Mouse (Mus musculus) G1E-ER4 (cell line): ENCODE data around the gene Palld. TPM values are rescaled to one million over a fixed set of nuclear protein-coding genes. Genes with fewer than 3 reads are reported as not detected.

ENCODE experiments used
- GATA1 ChIP-seq: IDR thresholded peaks from one replicate; pipeline ENCODE4 v1.8.0; 2012; ENCODE audit warnings: low read length, inconsistent platforms
- polyA plus RNA-seq: library from polyadenylated mRNA; stranded (reverse); fragments of >175 nt; gene quantifications from 2 replicates; pipeline ENCODE4 v1.2.3, GENCODE M21; 2012

The Palld gene
- not detected in 2 replicates for polyA plus RNA-seq

GRCm38 (mm10) chr8:61902521-61902920 is at the start of gene Palld:
Gene Palld, minus strand, starts transcription at chr8:61902690.
- no peak for TF ChIP-seq GATA1

GRCm38 (mm10) chr8:61937576-61937975 is 35.1 kb upstream of the Palld start:
- TF ChIP-seq GATA1: no peak

DNA sequence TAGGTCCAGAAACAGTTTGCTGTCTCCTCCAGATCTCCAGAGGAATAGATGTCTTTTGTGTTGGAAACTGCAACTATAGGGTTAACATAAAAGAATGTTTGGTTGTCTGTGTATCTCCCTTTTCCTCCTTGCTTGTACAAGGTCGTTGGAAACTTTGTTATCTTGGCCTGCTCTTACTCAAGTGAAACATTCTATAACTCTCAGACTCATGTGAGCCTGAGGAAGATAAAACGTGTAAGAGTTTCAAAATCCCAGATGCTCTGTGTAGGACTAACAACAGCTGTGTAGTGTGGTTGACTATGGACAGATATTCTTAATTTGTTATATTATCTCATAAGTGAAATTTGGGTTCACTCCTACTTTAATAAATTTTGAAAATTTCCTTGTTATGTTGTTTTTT is 30.8 kb upstream of the Palld start:
- TF ChIP-seq GATA1: no peak

GRCm38 (mm10) chr8:61927777-61928494 is 25.4 kb upstream of the Palld start, which contains the start of gene Ddx60:
Gene Ddx60, plus strand, starts transcription at chr8:61928087.
- TF ChIP-seq GATA1: no peak

DNA sequence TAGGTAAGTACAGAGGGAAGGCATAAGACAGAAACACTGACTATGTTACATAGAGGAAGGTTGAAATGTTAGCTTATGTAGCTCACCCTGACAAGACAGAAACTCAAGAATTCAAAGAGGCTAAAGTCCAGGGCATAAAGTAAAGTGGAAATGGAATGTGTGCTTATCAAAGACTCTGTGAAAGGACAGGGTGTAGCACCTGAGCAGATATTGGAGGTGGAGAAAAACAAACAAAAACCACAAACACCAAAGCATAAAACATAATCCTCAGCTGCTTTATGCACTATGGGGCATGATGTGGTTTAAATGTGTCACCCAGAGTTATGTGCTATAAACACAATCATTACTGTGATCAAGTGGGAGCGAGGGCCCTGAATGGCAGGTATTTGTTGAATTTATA is 22.0 kb upstream of the Palld start:
- TF ChIP-seq GATA1: no peak

DNA sequence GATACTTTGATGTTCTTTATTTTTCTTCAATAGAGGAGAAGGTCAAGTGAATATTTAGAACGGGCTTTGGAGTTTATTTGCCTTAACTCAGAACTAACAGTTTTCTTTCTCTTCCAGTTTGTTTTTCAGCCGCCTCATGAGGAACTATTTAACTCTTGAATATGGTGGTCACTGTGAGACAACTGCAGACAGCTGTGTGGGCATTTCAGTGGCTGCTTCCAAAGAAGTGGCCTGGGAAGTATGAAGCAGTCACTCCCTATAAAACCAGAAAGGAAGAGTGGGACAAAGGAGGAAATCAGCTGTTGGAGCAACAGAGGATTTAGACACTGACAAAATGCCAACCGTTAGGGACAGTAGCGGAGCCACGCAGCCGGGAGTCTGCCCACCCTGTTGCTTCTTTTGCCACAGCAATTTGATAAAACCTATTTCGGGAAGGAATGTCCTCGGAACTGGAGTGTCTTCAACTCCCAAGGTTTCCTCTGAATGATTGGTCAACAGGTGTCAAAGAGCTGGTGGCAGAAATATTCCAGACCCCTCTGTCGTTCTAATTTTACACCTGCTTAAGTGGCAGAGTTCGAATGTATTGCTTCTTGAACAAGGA is 19.1 kb upstream of the Palld start:
- no peak for TF ChIP-seq GATA1

DNA sequence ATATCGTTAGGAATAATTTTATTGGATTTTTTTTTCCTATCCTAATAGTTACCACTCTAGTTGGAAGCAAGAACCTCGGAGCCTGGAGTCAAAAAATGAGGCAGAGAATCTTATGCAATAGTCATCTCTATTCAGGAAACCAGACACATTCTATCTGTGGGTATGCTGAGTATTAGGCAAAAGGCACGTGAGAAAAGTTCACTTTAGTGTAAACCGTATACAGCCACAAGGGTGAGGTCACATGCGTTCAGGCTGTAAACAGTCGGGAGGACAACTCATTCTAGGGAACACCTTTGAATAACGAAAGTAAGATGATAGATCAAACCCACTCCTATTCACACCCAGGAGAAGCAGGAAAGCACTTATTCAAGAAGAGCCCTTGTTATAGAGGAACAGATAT is 17.9 kb upstream of the Palld start:
- TF ChIP-seq GATA1: no peak

- no peak for TF ChIP-seq GATA1
Observed at GRCm38 (mm10) chr8:61919145-61919788, 16.8 kb upstream of the Palld start.

DNA sequence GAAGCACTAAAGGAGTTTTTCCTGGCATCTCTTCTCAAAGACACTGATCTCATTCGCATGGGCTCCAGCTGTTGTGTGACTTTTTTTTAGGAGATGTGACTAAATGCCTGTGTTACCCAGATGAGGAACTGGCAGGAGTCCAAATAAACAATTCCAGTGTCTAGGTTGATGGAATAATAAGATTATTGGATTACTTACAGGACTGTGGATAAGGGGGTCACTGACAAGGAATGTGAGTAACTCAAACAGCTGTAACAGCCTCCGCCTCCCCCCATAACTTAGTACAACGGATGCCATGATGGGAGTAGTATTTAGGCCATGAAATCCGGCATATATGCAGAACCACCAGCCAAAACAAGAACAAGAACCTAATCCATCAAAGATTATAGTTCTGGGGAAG is 14.8 kb upstream of the Palld start:
- no peak for TF ChIP-seq GATA1

GRCm38 (mm10) chr8:61913957-61914356 is 11.5 kb upstream of the Palld start:
- no peak for TF ChIP-seq GATA1

DNA sequence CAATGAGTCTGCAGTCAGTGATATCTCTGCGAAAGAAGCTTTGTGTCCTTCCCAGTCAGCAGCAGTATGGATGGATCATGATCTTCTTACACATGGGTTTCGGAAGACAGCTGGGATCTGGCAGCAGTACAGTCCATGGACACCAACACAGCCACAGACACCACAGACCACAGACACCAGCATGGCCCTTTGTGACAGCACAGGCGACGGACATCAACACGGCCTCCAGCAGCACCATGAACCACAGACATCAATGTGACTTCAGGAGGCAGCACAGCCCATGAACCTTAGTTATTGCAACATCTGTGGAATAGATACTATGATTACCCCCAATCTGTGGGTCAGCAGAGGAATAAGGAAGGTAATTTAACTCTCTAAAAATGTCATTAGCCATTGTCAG is 10.3 kb upstream of the Palld start:
- TF ChIP-seq GATA1: no peak

DNA sequence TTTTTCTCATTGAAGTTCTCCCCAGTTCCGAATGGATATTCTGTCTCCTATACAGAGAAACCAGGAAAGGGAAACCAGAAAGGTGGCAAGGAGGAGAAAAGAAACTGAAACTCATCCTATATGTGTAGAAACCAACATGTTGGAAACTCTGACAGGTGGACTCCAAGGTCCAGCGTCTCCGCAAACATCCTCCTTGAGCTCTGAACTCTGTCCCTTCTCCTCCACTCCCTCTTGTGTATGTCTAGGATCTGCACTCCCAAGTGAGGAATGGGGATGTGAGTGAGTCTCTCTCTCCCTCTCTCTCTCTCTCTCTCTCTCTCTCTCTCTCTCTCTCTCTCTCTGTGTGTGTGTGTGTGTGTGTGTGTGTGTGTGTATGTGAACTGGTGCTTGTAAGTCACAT is 6.8 kb upstream of the Palld start:
- no peak for TF ChIP-seq GATA1

- no peak for TF ChIP-seq GATA1
Observed at GRCm38 (mm10) chr8:61908303-61909215, 6.1 kb upstream of the Palld start.

DNA sequence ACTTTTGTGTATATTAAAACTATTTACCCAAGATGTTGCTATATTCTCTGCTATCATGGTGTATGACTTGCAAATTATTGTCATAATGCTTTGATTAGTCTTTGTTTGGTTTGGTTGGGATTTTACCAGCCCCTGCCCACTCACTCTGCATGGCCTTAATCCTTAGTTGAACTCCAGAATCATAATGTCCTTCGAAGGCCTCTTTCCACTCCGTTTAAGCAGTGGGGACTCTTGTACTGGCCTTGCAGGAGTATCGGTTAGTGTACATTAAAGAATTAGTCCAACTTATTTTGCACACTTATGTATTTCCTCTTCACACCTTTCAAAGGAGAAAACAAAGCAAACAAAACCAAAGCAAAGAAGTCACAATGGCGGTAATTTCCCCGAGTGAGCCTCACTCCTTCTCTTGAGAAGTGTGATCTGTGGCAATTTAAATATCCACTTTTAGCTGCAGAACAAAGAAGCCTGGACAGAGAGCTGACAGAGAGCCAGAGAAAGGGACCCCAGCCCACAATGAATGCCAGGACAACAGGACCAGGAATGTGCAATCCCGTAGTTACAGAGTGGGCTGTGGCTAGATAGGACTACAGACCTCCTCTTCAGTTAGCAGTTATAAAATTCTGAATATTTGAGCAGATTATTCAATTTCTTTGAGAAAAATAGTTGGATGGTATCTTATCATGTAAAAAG is 1.3 kb downstream of the Palld start:
- TF ChIP-seq GATA1: no peak

- no peak for TF ChIP-seq GATA1
Observed at GRCm38 (mm10) chr8:61897402-61897801, 5.1 kb downstream of the Palld start.
